Mouse (Mus musculus): ENCODE data around the gene Fbxo42.

- no peak for TF ChIP-seq GATA1 (IDR thresholded peaks at IDR 0.05; ENCODE audit: borderline replicate concordance, low read length)
- TF ChIP-seq FLI1 (IDR thresholded peaks at IDR 0.05; ENCODE audit: low read length), result no peak
Measured at GRCm38 (mm10) chr4:141244931-141245425, 97.3 kb downstream of the Fbxo42 start.

All from megakaryocyte, embryonic 14.5 days (primary cell).